Mouse (Mus musculus): ENCODE results near the gene 4930402H24Rik.

- TF ChIP-seq CTCF (IDR thresholded peaks at IDR 0.05; ENCODE audit: control insufficient read depth, insufficient read depth, insufficient read length) (no peak), CEBPB (IDR thresholded peaks at IDR 0.05; ENCODE audit: low read depth) (no peak), FOSL1 (IDR thresholded peaks at IDR 0.05; ENCODE audit: insufficient read depth, low read length, poor library complexity, severe bottlenecking) (no peak), MYOD1 (IDR thresholded peaks at IDR 0.05; ENCODE audit: control insufficient read depth, insufficient read length, low read depth) (no peak)
These were observed 199.6 kb downstream of the 4930402H24Rik start for GRCm38 (mm10) chr2:130706602-130707001.
